Mouse (Mus musculus): ENCODE data around the gene Fam76a. TPM values are rescaled to one million over a fixed set of nuclear protein-coding genes. Genes with fewer than 3 reads are reported as not detected.
"Not testable (repeated sequence)": the region's sequence is repeated elsewhere in the genome, so short reads cannot be mapped to it uniquely, and the experiment has no call there.

Fam76a gene
- total RNA-seq, 2 experiments from 2014 or later = 23.5 to 23.9 TPM

DNA sequence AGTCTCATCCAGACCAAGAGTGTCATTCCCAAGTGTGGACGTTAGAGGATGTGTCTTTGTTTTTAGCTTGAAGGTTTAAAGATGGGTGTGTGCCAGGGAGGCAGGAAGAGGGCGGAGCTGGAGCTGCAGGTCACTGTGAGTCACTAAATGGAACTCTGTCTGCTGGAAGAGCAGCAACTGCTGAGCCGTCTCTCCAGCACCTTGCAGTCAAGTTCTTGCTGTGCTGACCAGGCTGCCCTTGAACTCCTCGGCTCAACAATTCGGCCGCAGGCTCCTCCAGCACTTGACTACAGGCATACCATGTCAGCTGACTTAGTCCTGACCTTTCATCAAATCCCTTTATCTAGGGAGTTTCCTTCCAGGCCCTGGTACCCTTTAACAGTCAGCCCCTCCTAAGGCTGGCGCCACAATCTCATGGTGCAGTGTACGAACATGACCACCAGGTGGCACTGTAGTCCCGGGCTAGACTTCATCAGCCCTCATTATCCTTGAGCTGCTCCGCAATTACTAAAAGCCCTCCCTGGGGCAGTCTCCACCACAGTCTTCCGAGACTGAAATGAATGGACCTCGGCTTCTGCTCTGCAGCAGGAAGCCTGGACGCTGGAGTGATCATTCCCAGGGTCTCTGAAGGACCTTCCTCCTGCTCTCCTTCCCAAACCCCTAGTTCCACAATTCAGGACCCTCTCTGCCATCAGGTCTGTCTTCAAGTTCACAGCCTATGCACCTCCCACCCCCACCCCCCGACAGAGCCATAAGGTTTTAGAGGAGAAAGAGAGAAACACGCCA lies 23.1 kb upstream of the Fam76a start:
- DNase-seq (ENCODE audit: low spot score) = peak; percentile 87

- DNase-seq (ENCODE audit: low spot score) = no peak
These were observed 22.4 kb upstream of the Fam76a start for GRCm38 (mm10) chr4:132944776-132945175.

DNA sequence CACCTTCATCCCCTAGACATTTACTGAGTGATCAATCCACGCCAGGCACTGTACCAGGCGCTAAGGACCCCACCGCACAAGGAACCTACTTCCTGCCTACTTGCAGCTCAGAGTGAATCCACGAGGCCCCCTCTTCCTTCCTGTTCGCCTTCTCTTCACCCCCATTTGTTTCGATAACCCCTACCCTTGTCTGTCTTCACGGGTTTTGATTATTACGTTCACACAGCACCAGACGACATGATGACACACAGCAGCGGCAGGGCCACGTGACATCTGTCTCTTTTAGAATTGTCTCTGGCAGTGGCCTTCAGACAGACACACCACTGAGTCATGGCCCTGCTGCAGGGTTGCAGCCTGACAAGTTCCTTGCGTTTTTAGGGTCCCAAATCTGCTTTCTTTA lies 21.7 kb upstream of the Fam76a start:
- no peak for DNase-seq (ENCODE audit: low spot score)

DNA sequence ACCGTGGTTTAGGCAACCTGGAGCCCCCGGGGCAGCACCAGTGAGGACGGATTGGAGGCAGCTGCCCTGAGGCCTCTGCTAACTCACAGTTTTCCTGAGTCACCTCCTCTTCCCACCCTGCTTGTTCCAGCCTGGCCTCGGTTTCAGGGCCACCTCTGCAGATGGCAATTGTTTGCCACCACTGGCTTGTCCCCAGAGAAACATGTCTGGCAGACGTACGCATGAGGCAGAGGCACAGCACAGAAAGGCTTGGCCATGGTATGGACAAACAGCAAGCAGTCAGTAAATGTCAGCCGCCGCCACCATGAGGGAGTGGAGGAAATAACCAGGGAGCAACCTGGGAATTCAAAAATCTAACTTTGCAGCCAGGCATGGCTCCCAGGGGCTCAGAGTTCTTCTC lies 20.7 kb upstream of the Fam76a start:
- DNase-seq (ENCODE audit: low spot score) = no peak

DNA sequence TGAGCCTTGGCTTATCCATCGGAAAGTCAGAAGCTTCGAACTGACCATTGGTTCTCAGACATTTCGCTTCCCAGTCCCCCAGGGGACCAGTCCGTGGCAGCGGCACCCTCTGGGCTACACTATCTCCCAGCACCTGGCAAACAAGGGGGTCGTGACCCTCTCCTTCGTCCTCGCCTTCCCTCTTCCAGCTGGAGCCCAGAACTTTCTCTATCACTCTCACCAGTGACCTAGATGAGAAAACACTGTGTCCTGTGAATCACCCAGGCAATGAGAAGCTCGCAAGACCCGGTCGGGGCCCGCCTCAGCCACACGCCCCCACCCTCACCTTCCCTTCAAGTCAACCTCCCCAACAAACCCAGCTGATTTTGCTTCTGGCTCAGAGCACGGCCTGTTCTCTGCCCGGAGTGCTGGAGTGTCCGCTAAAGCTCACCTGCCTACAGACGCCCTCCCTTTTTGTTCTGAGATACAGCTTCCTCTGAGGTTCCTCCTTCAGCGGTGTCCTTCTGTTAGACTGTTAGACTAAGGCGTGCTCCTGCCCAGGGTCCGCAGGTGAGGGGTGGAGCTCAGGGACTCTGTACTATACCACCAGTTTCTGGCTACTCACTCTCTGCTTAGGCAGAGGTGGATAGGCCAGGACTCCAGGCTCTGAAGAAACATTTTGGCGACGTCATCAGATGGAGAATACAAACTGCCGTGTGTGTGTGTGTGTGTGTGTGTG lies 18.8 kb upstream of the Fam76a start:
- DNase-seq (ENCODE audit: low spot score) = no peak

DNA sequence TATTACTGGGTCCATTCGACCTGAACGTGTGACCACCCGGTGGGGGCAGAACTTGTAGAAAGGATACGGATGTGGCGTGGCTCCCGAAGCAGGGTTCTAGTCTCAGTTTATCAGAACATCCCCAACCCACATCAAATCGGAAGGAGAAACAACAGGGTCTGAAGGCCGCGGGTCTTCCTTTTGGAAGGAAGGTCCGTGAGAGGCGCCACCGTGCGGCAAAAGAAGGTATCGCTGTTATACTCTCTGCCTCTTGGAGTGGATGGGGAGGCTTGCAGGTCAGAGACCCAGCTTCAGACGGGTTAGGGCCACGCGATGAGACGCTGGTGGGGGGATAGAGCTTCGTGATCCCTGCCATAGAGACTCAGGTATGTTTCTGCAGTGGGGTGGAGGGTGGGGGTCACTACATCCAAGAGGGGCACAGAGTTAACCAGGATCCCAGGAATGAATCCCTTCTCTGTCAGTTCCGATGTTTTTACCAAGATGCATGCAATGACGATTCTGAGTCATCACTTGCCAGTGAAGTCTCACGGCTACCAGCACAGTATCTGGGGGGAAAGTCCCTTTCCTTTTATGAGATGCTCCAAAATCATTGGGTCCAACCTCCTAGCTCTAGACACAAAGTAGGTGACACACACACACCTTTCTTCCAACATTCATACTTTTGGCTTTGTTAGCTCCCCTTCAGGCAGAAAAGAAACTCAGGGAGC lies 17.2 kb upstream of the Fam76a start:
- DNase-seq (ENCODE audit: low spot score) = peak; percentile 58

DNA sequence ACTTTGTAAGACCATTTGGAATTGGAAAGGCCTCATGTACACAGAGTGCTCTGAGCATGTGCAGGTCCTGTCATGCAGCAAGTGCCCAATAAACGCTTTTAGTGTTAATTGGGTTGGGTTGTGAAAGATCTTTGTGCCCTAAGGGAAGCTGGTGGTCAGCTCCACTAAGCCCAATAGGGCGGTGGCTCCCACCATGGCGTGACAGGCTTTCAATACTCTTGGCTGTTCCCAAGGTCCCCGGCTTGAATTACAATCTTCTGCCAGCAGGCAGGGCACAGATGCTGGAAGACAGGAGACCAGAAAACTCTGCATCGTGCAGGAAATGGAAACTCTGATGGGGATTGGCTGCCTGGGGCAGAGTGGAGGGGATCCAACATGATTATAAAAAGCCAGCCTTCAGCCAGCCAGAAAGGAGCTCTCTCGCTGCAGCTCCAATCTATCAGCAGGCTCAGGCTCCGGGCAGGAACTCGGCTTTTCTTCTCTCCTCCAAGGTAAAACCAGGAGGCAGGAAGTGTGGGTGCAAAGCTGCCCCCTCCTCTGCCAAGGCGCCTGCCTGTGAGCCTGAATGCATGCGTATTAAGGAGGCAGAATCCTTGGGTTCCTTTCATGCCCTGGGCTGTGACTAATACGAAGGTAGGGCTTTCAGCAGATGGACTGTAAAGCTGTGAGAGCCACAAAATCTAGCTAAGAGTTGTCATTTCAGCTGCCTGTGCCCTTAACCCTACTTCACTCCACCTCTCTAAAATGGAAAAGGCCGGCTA lies 16.0 kb upstream of the Fam76a start:
- peak; percentile 62 for DNase-seq (ENCODE audit: low spot score)

GRCm38 (mm10) chr4:132934639-132935038 lies 12.3 kb upstream of the Fam76a start:
- DNase-seq (ENCODE audit: low spot score) = no peak

- no peak for DNase-seq (ENCODE audit: low spot score)
These were observed 10.5 kb upstream of the Fam76a start for GRCm38 (mm10) chr4:132932752-132933404.

- peak; percentile 62 for DNase-seq (ENCODE audit: low spot score)
These were observed 8.4 kb upstream of the Fam76a start for GRCm38 (mm10) chr4:132930784-132931183.

DNA sequence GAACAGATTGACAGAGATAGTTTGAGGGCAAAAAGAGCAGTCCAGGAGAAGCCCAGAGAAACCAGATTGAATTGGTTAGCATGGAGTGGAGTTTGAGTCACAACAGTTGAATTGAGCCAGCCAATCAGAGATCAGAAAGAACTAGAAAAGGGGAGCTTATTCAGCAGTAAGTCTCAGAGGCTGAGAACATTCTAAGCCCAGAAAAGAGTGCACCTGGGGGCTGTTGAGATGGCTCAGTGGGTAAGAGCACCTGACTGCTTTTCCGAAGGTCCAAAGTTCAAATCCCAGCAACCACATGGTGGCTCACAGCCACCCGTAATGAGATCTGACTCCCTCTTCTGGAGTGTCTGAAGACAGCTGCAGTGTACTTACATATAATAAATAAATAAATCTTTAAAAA lies 4.2 kb upstream of the Fam76a start:
- DNase-seq (ENCODE audit: low spot score) = not testable (repeated sequence)

DNA sequence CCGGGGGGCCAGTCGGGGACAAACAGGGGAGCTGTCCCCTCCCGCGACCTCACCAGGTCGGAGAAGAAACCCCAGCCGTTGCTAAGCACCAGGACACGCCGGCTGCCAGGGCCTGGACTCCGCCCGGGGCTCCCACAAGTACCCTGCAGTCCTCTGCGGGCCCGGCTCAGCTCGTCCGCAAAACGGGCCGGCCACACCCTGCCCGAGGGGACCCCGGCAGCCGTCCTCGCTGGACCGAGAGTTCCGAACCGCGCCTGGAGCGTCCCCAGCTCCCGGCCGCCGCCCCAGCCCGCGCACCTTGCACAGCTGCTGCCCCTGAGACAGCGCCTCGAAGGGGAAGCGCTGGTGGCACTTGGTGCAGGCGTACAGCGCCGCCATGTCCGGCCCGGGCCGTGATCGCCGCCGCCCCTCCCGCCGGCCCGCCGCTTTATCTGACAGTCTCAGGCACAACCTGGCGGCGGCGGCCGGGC lies 262 bp downstream of the Fam76a start:
- no peak for DNase-seq (ENCODE audit: low spot score)

DNA sequence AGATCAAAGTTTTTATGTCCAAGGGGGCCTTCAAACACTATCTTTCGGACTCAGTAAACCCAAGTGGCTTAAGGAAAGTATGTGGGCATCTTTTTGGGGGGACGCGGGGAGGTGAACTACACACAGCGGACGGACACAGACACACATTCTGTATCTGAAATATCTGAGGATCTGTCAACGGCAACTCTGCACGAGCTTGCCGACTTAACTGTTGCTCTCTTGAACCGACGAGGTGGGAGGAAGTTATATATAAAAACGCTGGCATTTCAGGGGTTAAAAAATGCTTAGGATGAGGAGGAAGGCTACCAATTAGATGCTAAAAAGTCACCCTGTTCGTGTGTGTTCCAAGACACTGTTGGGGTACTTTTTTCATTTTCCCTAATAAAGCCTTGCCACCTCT lies 870 bp downstream of the Fam76a start:
- DNase-seq (ENCODE audit: low spot score) = no peak

DNA sequence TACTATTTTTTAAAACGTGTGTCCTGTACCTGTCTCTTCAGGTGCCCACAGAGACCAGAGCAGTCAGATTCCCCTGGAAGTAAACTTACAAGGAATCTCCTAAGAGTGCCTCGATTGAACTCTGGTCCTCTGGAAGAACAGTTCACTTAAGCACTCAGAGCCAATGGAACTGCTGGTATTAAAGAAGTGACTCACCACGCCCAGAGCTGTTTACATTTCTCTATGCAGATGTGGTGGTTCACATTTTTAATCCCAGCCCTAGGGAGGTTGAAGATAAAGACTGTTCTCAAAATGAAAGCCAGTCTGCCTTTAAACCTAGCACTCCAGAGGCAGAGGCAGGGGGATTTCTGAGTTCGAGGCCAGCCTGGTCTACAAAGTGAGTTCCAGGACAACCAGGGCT lies 2.2 kb downstream of the Fam76a start:
- no peak for DNase-seq (ENCODE audit: low spot score)

DNA sequence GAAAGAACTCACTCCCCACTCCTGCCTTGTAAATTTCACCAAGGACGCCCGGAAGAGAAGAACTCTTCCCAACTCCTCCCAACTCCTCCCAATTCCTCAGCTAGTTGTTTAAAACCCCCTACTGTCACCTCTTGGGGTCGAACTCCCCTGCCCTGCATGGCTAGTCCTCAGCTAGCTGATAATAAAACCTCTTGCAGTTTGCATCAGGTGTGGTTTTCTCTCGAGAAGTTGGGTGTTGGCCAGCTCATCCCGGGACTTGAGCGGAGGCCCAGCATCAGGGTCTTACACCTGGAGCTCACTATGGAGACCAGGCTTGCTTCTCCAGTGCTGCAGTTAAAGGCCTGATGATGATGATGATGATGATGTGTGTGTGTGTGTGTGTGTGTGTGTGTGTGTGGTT lies 3.9 kb downstream of the Fam76a start:
- DNase-seq (ENCODE audit: low spot score) = not testable (repeated sequence)

DNA sequence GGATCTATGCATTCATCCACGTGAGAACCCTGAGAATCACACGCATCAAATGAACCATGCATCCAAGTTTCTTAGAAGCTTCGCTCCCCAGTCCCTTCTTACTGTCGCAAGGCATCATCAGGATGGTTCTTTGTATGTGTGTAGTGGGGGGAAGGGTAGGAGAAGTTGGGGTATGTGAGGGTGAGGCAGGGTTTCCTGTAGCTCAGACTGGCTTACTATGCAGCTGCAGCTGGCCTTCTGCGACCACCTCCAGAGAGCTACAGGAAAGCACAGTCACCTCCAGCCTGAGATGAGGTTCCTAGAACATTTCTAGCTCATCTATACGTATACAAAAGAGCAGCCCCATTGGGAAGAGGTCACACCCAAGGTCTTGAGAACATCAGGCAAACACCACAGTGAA lies 10.2 kb downstream of the Fam76a start:
- no peak for DNase-seq (ENCODE audit: low spot score)

DNA sequence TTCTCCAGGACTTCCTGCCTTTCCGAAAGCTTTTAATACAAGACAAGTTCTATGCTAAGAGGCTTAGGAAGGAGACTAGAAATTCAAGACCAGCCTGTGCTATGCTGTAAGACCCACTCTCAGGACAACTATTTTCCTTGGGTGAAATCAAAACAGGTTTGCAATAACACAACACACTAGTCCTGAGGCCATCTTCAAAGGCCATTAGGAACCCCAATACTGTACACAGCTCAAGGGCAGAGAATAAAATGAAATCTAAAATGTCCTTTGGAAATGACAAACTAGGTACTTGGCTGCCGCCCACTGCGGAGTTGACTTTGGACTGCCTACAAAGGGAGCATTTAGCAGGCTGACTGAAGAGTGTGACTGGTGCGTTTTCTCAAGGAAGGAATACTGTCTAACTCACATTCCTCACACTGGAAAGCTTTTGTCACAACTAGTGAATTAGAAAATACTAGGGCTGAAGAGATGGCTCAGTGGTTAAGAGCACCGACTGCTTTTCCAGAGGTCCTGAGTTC lies 16.5 kb downstream of the Fam76a start:
- no peak for DNase-seq (ENCODE audit: low spot score)

DNA sequence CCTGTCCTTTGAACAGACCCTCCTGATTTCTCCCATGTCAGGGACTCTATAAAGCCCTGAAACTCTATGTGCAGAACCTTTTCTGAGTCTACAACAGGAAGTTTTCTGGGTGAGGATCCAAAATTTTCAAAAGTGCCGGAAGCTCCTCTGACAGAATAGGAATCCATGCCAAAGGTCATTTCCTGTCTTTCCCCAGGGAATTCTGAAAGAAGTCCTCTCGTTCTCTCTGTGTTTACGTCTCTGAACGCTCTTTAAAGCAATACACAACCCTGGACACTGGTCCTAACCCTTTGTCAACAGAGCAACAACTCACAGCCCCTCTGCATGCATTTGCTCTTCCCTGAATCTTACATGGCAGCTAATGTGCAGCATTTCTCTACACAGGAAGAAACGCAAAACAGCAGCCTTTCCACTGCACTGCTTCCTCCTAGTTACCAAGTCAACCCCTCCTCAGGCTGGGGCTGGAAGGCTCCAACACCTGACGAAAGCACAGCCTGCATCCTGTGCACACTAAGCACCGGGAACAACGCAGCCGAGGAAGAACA lies 17.5 kb downstream of the Fam76a start:
- DNase-seq (ENCODE audit: low spot score) = peak; percentile 37

DNA sequence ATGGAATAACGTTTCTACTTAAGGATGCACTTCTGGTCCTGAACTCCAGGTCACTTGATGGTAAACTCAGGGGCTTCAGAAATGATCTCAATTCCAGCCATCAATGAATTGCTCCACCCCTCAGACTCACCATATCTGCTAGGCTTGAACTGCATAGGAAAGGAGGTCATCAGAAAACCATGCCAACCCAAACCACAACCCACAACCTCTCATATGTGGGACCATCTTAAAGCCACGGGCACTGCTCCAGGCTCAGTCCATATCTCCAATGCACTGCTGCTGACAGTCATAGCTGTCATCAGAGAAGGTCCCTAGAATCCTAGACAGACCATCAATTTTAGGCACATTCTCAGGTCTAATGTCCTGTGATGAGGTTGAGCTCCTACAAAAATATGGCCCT lies 18.3 kb downstream of the Fam76a start:
- DNase-seq (ENCODE audit: low spot score) = no peak

DNA sequence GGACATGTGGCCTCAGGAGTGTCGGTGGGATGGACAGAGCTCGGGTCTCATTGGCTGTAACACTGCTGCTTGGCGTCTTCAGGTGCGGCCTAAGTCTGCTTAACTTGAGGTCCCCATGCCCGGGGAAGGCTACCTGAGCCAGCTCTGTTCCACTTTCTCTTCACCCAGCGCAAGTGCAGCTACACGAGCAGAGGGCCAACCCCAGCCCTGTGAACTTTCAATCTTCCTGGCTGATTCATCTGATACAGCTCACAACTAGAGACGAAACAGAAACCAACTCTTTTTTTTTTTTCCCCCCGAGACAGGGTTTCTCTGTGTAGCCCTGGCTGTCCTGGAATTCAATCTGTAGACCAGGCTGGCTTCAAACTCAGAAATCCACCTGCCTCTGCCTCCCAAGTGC lies 24.2 kb downstream of the Fam76a start:
- DNase-seq (ENCODE audit: low spot score) = no peak
